Mouse (Mus musculus): ENCODE results near the gene Rnase12. TPM values are rescaled to one million over a fixed set of nuclear protein-coding genes. Genes with fewer than 3 reads are reported as not detected.

Rnase12 gene
- polyA plus RNA-seq, 2 experiments: 0.14 TPM; not detected in 1

GRCm38 (mm10) chr14:51069617-51070016 is 12.2 kb upstream of the Rnase12 start:
- Histone ChIP-seq H3K27me3 (ENCODE audit: control insufficient read depth, insufficient read depth, low read length) (no peaks in the 10 kb centered on the region), H3K4me1 (ENCODE audit: control insufficient read depth, insufficient read depth, low read length) (peaks cover 4% of the 10 kb centered on the region; the same call in 1 of the 2 replicates), H3K36me3 (ENCODE audit: control insufficient read depth, insufficient read depth, low read length) (no peaks in the 10 kb centered on the region), H3K9me3 (ENCODE audit: control insufficient read depth, low read length) (no peaks in the 10 kb centered on the region), H3K4me3 (replicated peaks; ENCODE audit: low read length) (no peak overlapping the region), H3K27ac (replicated peaks; ENCODE audit: low read depth, low read length) (no peak overlapping the region), H3K9ac (ENCODE audit: low read depth, low read length, severe bottlenecking) (no peak overlapping the region), H3K4me2 (replicated peaks; ENCODE audit: low read depth, low read length, severe bottlenecking) (no peak overlapping the region)
- DNase-seq (ENCODE audit: low spot score): peak; percentile 32
- ATAC-seq (ENCODE audit: low FRiP score, low read depth): no peak
- WGBS: 85% methylated on average over 2 of the region's 2 CpGs
- TF ChIP-seq POLR2A (IDR thresholded peaks at IDR 0.05; ENCODE audit: borderline replicate concordance, extremely low read depth, insufficient read depth, insufficient read length): no peak

- no peak for ATAC-seq (ENCODE audit: low FRiP score, low read depth)
- no peak for TF ChIP-seq POLR2A (IDR thresholded peaks at IDR 0.05; ENCODE audit: borderline replicate concordance, extremely low read depth, insufficient read depth, insufficient read length)
Observed at GRCm38 (mm10) chr14:51068956-51069355, 11.5 kb upstream of the Rnase12 start.

GRCm38 (mm10) chr14:51060761-51061160 is 3.3 kb upstream of the Rnase12 start:
- Histone ChIP-seq H3K27ac (replicated peaks; ENCODE audit: low read depth, low read length) (no peak overlapping the region), H3K4me2 (replicated peaks; ENCODE audit: low read depth, low read length, severe bottlenecking) (no peak overlapping the region), H3K4me1 (ENCODE audit: control insufficient read depth, insufficient read depth, low read length) (0 out of 2 replicates have a peak, but pooled peaks cover 2% of the 10 kb centered on the region), H3K27me3 (ENCODE audit: control insufficient read depth, insufficient read depth, low read length) (no peaks in the 10 kb centered on the region), H3K36me3 (ENCODE audit: control insufficient read depth, insufficient read depth, low read length) (no peaks in the 10 kb centered on the region), H3K4me3 (replicated peaks; ENCODE audit: low read length) (no peak overlapping the region), H3K9me3 (ENCODE audit: control insufficient read depth, low read length) (no peaks in the 10 kb centered on the region), H3K9ac (ENCODE audit: low read depth, low read length, severe bottlenecking) (no peak overlapping the region)
- TF ChIP-seq POLR2A (IDR thresholded peaks at IDR 0.05; ENCODE audit: borderline replicate concordance, extremely low read depth, insufficient read depth, insufficient read length): no peak
- ATAC-seq (ENCODE audit: low FRiP score, low read depth) (no peak), DNase-seq (ENCODE audit: low spot score) (no peak)
- 71% methylated on average over 5 of the region's 5 CpGs for WGBS

More at GRCm38 (mm10) chr14:51068956-51069355, 11.5 kb upstream of the Rnase12 start:
- Histone ChIP-seq H3K27ac (replicated peaks; ENCODE audit: low read depth, low read length) (no peak overlapping the region), H3K36me3 (ENCODE audit: control insufficient read depth, insufficient read depth, low read length) (no peaks in the 10 kb centered on the region), H3K9ac (ENCODE audit: low read depth, low read length, severe bottlenecking) (no peak overlapping the region), H3K27me3 (ENCODE audit: control insufficient read depth, insufficient read depth, low read length) (no peaks in the 10 kb centered on the region), H3K9me3 (ENCODE audit: control insufficient read depth, low read length) (no peaks in the 10 kb centered on the region), H3K4me1 (ENCODE audit: control insufficient read depth, insufficient read depth, low read length) (peaks cover 4% of the 10 kb centered on the region; the same call in 1 of the 2 replicates), H3K4me3 (replicated peaks; ENCODE audit: low read length) (no peak overlapping the region), H3K4me2 (replicated peaks; ENCODE audit: low read depth, low read length, severe bottlenecking) (no peak overlapping the region)
- 92% methylated on average over 5 of the region's 5 CpGs for WGBS
- DNase-seq (ENCODE audit: low spot score): no peak

GRCm38 (mm10) chr14:51054243-51055237 is 2.9 kb downstream of the Rnase12 start:
- 80% methylated on average over 13 of the region's 13 CpGs for WGBS
- Histone ChIP-seq H3K27me3 (ENCODE audit: control insufficient read depth, insufficient read depth, low read length) (no peaks in the 10 kb centered on the region), H3K4me1 (ENCODE audit: control insufficient read depth, insufficient read depth, low read length) (peaks cover 3% of the 10 kb centered on the region; the same call in 1 of the 2 replicates), H3K4me2 (replicated peaks; ENCODE audit: low read depth, low read length, severe bottlenecking) (no peak overlapping the region), H3K27ac (replicated peaks; ENCODE audit: low read depth, low read length) (no peak overlapping the region), H3K9me3 (ENCODE audit: control insufficient read depth, low read length) (no peaks in the 10 kb centered on the region), H3K4me3 (replicated peaks; ENCODE audit: low read length) (no peak overlapping the region), H3K36me3 (ENCODE audit: control insufficient read depth, insufficient read depth, low read length) (no peaks in the 10 kb centered on the region), H3K9ac (ENCODE audit: low read depth, low read length, severe bottlenecking) (no peak overlapping the region)
- DNase-seq (ENCODE audit: low spot score): no peak
- no peak for TF ChIP-seq POLR2A (IDR thresholded peaks at IDR 0.05; ENCODE audit: borderline replicate concordance, extremely low read depth, insufficient read depth, insufficient read length)
- no peak for ATAC-seq (ENCODE audit: low FRiP score, low read depth)

GRCm38 (mm10) chr14:51053176-51053575 is 4.3 kb downstream of the Rnase12 start:
- Histone ChIP-seq H3K4me3 (replicated peaks; ENCODE audit: low read length) (no peak overlapping the region), H3K9ac (ENCODE audit: low read depth, low read length, severe bottlenecking) (no peak overlapping the region), H3K27me3 (ENCODE audit: control insufficient read depth, insufficient read depth, low read length) (no peaks in the 10 kb centered on the region), H3K27ac (replicated peaks; ENCODE audit: low read depth, low read length) (no peak overlapping the region), H3K4me2 (replicated peaks; ENCODE audit: low read depth, low read length, severe bottlenecking) (no peak overlapping the region), H3K36me3 (ENCODE audit: control insufficient read depth, insufficient read depth, low read length) (no peaks in the 10 kb centered on the region), H3K4me1 (ENCODE audit: control insufficient read depth, insufficient read depth, low read length) (peaks cover 3% of the 10 kb centered on the region; the same call in 1 of the 2 replicates), H3K9me3 (ENCODE audit: control insufficient read depth, low read length) (no peaks in the 10 kb centered on the region)
- ATAC-seq (ENCODE audit: low FRiP score, low read depth) (no peak), DNase-seq (ENCODE audit: low spot score) (no peak)
- WGBS: 39% methylated on average over 5 of the region's 5 CpGs
- TF ChIP-seq POLR2A (IDR thresholded peaks at IDR 0.05; ENCODE audit: borderline replicate concordance, extremely low read depth, insufficient read depth, insufficient read length): no peak
